Mouse (Mus musculus) megakaryocyte-erythroid progenitor cell, adult 5-6 weeks (primary cell): ENCODE data around the gene Lrrc4. TPM values are rescaled to one million over a fixed set of nuclear protein-coding genes. Genes with fewer than 3 reads are reported as not detected.

Experiments
- total RNA-seq, 2 experiments: library from RNA; stranded (forward) in 1 of 2; stranded (reverse) in 1 of 2; fragments of 200-1000, 215-1000 nt in 1 of 2; fragments of >200 nt in 1 of 2; fragmentation: Nextera tagmentation in 1 of 2; gene quantifications; 2 replicates each; pipeline ENCODE4 v1.2.3; 2014 to 2017

The Lrrc4 gene
- total RNA-seq, 2 experiments from 2014 or later: 0.05 TPM; not detected in 1

Other genes with a start within 250 kb of the Lrrc4 start
- not detected in 2 replicates for gene Lep, start 228.5 kb upstream of the Lrrc4 start, total RNA-seq (2014; fragmentation: Nextera tagmentation)
- gene Lep, start 228.5 kb upstream of the Lrrc4 start, total RNA-seq (2017): not detected in 2 replicates